Mouse (Mus musculus) small intestine, adult 2 months (tissue): ENCODE data around the gene Rnase11. TPM values are rescaled to one million over a fixed set of nuclear protein-coding genes. Genes with fewer than 3 reads are reported as not detected.

Source experiments
- H3K27ac ChIP-seq: fragments of 200-500 bp; 2 replicates; pipeline ENCODE4 v1.5.1; 2012; ENCODE audit warnings: low read depth, low read length, control low read depth, inconsistent platforms; ENCODE audit not compliant: insufficient read depth
- H3K27me3 ChIP-seq: fragments of 200-500 bp; 2 replicates; pipeline ENCODE4 v1.6.1; 2012; ENCODE audit warnings: mild to moderate bottlenecking, moderate library complexity, low read length, inconsistent platforms; ENCODE audit not compliant: control insufficient read depth, insufficient read depth
- H3K36me3 ChIP-seq: fragments of 200-500 bp; 2 replicates; pipeline ENCODE4 v1.6.1; 2012; ENCODE audit warnings: mild to moderate bottlenecking, low read length, control low read depth, inconsistent platforms; ENCODE audit not compliant: control insufficient read depth, insufficient read depth
- H3K4me1 ChIP-seq: fragments of 200-500 bp; 2 replicates; pipeline ENCODE4 v1.6.1; 2012; ENCODE audit warnings: low read length, inconsistent platforms, mixed read lengths; ENCODE audit not compliant: control insufficient read depth, insufficient read depth, insufficient read length
- H3K4me3 ChIP-seq: fragments of 200-500 bp; 2 replicates; pipeline ENCODE4 v1.5.1; 2012; ENCODE audit warnings: low read depth, mild to moderate bottlenecking, control low read depth, inconsistent platforms, low read length, moderate library complexity
- CTCF ChIP-seq: fragments of 200-500 bp; IDR thresholded peaks from 2 replicates; pipeline ENCODE4 v1.5.1; 2012; ENCODE audit warnings: low read depth, mild to moderate bottlenecking, control low read depth, inconsistent platforms, low read length, moderate library complexity, mixed read lengths; ENCODE audit not compliant: insufficient replicate concordance, insufficient read length; ENCODE audit errors: extremely low read depth
- POLR2A ChIP-seq: fragments of 200-500 bp; IDR thresholded peaks from 2 replicates; pipeline ENCODE4 v1.6.1; 2012; ENCODE audit warnings: low read depth, mild to moderate bottlenecking, control low read depth, inconsistent platforms, low read length, moderate library complexity
- WGBS: fragments of 180-500 bp; shearing (Covaris S2); methylation state at CpG from one replicate; pipeline ENCODE4 v1.1.7; 2018; 5-methylcytosine and 5-hydroxymethylcytosine counted together
- polyA plus RNA-seq: library from polyadenylated mRNA; depleted of rRNA; stranded (reverse); fragments of >200 nt; gene quantifications from 2 replicates; pipeline ENCODE4 v1.2.3, GENCODE M21; 2012

The Rnase11 gene
- polyA plus RNA-seq, 1 experiment: not detected

GRCm38 (mm10) chr14:51051941-51052340, 2.0 kb upstream of the Rnase11 start:
- WGBS: 56% methylated on average over 5 of the region's 5 CpGs

DNA sequence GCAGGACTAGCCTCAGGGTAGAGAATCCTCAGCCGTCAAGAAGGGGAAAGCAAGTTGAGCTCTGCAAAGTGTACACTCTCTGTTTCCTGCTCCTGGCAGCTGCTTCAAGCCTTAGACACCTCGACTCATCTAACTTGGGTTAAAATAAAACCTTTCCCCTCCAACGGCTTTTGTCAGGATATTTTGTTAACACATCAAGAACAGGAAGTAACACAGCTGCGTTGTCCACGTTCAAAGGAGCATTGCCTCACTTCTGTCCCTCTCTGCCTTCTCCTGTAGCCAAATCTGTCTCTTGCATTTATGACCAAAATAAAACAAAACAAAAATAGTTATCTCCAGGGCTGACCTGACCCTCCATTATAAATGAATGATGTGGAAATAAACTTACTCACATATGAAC, 2.1 kb downstream of the Rnase11 start:
- WGBS: 27% methylated on average over 5 of the region's 5 CpGs
- no peaks in the 10 kb centered on the region for H3K27me3 ChIP-seq

More at GRCm38 (mm10) chr14:51051941-51052340, 2.0 kb upstream of the Rnase11 start:
- Histone ChIP-seq H3K27ac (no peak overlapping the region), H3K4me3 (no peak overlapping the region), H3K36me3 (no peaks in the 10 kb centered on the region), H3K4me1 (no peaks in the 10 kb centered on the region), H3K27me3 (no peaks in the 10 kb centered on the region)
- TF ChIP-seq CTCF (no peak), POLR2A (no peak)

DNA sequence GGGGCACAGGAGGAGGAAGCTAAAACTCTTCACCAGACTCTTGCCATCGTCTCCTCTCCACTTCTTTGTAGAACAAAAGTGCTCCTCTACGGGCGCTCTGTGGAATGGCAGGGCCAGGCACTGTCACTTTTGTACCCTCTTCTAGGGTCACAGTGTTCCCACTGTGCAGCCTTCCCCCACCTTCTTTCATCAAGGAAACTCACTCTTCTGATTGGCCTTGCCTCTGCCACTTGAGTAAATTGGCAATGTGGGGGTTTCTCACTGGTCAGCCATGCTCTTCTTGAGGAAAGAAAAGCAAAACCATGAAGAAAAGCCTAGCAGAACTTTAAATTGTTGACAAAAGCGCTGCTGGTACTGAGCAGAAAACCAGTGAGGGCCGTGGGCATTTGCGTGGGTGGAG, 8.2 kb downstream of the Rnase11 start, which contains the start of gene Rnase9:
TSS of gene Rnase9 (minus strand) at position 101 of the 400 bp plus-strand sequence.
- no peaks in the 10 kb centered on the region for H3K4me1 ChIP-seq
- no peaks in the 10 kb centered on the region for H3K27me3 ChIP-seq
- H3K27ac ChIP-seq: no peak within 1 kb of the TSS
- TF ChIP-seq CTCF (no peak), POLR2A (no peak)
- 79% methylated on average over 6 of the region's 6 CpGs for WGBS
- no peak within 1 kb of the TSS for H3K4me3 ChIP-seq
- no peaks in the 10 kb centered on the region for H3K36me3 ChIP-seq

More for the DNA sequence above, 2.1 kb downstream of the Rnase11 start:
- H3K4me3 ChIP-seq: no peak overlapping the region
- H3K4me1 ChIP-seq: no peaks in the 10 kb centered on the region
- TF ChIP-seq CTCF (no peak), POLR2A (no peak)
- no peaks in the 10 kb centered on the region for H3K36me3 ChIP-seq
- no peak overlapping the region for H3K27ac ChIP-seq

DNA sequence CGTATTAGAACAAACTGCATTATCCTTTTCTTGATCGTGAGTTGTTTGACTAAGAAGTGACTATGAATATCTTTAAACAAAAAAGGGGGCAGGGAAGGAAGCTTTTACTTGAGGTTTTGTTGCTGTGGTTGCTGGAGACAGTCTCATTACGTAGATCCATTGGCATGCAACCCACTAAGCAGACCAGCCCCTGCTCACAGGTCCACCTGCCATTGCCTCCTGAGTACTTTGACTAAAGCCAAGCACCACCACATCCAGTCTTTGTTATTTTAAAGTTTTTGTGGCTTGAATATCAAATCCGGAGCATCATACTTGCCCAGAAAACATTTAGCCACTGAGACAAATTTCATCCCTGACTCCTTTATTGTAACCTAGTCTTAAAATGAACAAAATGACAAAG, 13.7 kb downstream of the Rnase11 start:
- TF ChIP-seq POLR2A (no peak), CTCF (no peak)
- no peak overlapping the region for H3K27ac ChIP-seq
- no peaks in the 10 kb centered on the region for H3K27me3 ChIP-seq
- H3K4me3 ChIP-seq: no peak overlapping the region
- H3K36me3 ChIP-seq: no peaks in the 10 kb centered on the region
- 86% methylated on average over 4 of the region's 4 CpGs for WGBS
- no peaks in the 10 kb centered on the region for H3K4me1 ChIP-seq

GRCm38 (mm10) chr14:51035206-51035605, 14.8 kb downstream of the Rnase11 start:
- H3K27me3 ChIP-seq: no peaks in the 10 kb centered on the region
- no peak for TF ChIP-seq POLR2A
- TF ChIP-seq CTCF: no peak
- 69% methylated on average over 1 of the region's 1 CpGs for WGBS
- H3K4me1 ChIP-seq: no peaks in the 10 kb centered on the region
- no peak overlapping the region for H3K4me3 ChIP-seq
- H3K27ac ChIP-seq: no peak overlapping the region
- no peaks in the 10 kb centered on the region for H3K36me3 ChIP-seq

- no peak for TF ChIP-seq CTCF
- no peak for TF ChIP-seq POLR2A
- no peaks in the 10 kb centered on the region for H3K36me3 ChIP-seq
- no peak overlapping the region for H3K4me3 ChIP-seq
- WGBS: 71% methylated on average over 3 of the region's 3 CpGs
- H3K27me3 ChIP-seq: no peaks in the 10 kb centered on the region
- no peak overlapping the region for H3K27ac ChIP-seq
- no peaks in the 10 kb centered on the region for H3K4me1 ChIP-seq
These were observed 22.4 kb downstream of the Rnase11 start for GRCm38 (mm10) chr14:51027387-51028155.

- no peak for TF ChIP-seq CTCF
- TF ChIP-seq POLR2A: no peak
- 35% methylated on average over 5 of the region's 5 CpGs for WGBS
- no peak overlapping the region for H3K27ac ChIP-seq
These were observed 23.4 kb downstream of the Rnase11 start for GRCm38 (mm10) chr14:51026391-51027133.

More at GRCm38 (mm10) chr14:51026391-51027133, 23.4 kb downstream of the Rnase11 start:
- H3K4me1 ChIP-seq: no peaks in the 10 kb centered on the region
- H3K36me3 ChIP-seq: no peaks in the 10 kb centered on the region
- H3K4me3 ChIP-seq: no peak overlapping the region
- H3K27me3 ChIP-seq: no peaks in the 10 kb centered on the region
